Mouse (Mus musculus) thymus, adult 2 months (tissue): ENCODE data around the gene BC024978. TPM values are rescaled to one million over a fixed set of nuclear protein-coding genes. Genes with fewer than 3 reads are reported as not detected.

Experiments
- DNase-seq: peaks from one replicate; pipeline ENCODE4 v3.0.0; 2021
- H3K27ac ChIP-seq: fragments of 200-500 bp; 2 replicates; pipeline ENCODE4 v1.5.1; 2012; ENCODE audit warnings: low read length, control low read depth; ENCODE audit not compliant: control insufficient read depth, insufficient read depth
- H3K27me3 ChIP-seq: fragments of 200-500 bp; 2 replicates; pipeline ENCODE4 v1.6.1; 2012; ENCODE audit warnings: mild to moderate bottlenecking, low read length, moderate library complexity, mixed read lengths; ENCODE audit not compliant: control insufficient read depth, insufficient read depth
- H3K36me3 ChIP-seq: fragments of 200-500 bp; 2 replicates; pipeline ENCODE4 v1.6.1; 2012; ENCODE audit warnings: mild to moderate bottlenecking, low read length, moderate library complexity; ENCODE audit not compliant: control insufficient read depth, insufficient read depth
- H3K4me1 ChIP-seq: fragments of 200-500 bp; replicated peaks from 2 replicates; pipeline ENCODE4 v1.6.1; 2012; ENCODE audit warnings: low read length; ENCODE audit not compliant: control insufficient read depth, insufficient read depth
- H3K4me3 ChIP-seq: fragments of 200-500 bp; 2 replicates; pipeline ENCODE4 v1.5.1; 2012; ENCODE audit warnings: mild to moderate bottlenecking, low read length, control low read depth, moderate library complexity; ENCODE audit not compliant: control insufficient read depth, insufficient read depth
- CTCF ChIP-seq: fragments of 200-500 bp; IDR thresholded peaks from 2 replicates; pipeline ENCODE4 v1.5.1; 2012; ENCODE audit warnings: mild to moderate bottlenecking, control low read depth, low read length, moderate library complexity, borderline replicate concordance; ENCODE audit not compliant: control insufficient read depth, poor library complexity, insufficient read depth; ENCODE audit errors: extremely low read depth
- POLR2A ChIP-seq: fragments of 200-500 bp; IDR thresholded peaks from 2 replicates; pipeline ENCODE4 v1.6.1; 2012; ENCODE audit warnings: mild to moderate bottlenecking, low read length, control low read depth, moderate library complexity; ENCODE audit not compliant: control insufficient read depth, poor library complexity, insufficient read depth; ENCODE audit errors: extremely low read depth
- WGBS: fragments of 180-500 bp; shearing (Covaris S2); methylation state at CpG from one replicate; pipeline ENCODE4 v1.1.7; 2018; 5-methylcytosine and 5-hydroxymethylcytosine counted together
- polyA plus RNA-seq: library from polyadenylated mRNA; depleted of rRNA; stranded (reverse); fragments of >200 nt; gene quantifications from 2 replicates; pipeline ENCODE4 v1.2.3, GENCODE M21; 2012

BC024978 gene
- polyA plus RNA-seq, 1 experiment = 20.9 TPM

- Histone ChIP-seq H3K36me3 (peaks cover 13% of the 10 kb centered on the region), H3K27me3 (no peaks in the 10 kb centered on the region), H3K4me1 (no peaks in the 10 kb centered on the region), H3K27ac (no peak overlapping the region), H3K4me3 (no peak overlapping the region)
- WGBS = 98% methylated on average over 7 of the region's 7 CpGs
- DNase-seq = no peak
- TF ChIP-seq POLR2A (no peak), CTCF (no peak)
Observed at GRCm38 (mm10) chr7:27174896-27175295, 20.7 kb upstream of the BC024978 start.

GRCm38 (mm10) chr7:27177942-27178323, 17.6 kb upstream of the BC024978 start:
- Histone ChIP-seq H3K27ac (peak overlapping the region; percentile 69; the same call in 1 of the 2 replicates), H3K27me3 (no peaks in the 10 kb centered on the region), H3K36me3 (peaks cover 5% of the 10 kb centered on the region), H3K4me3 (peak overlapping the region; percentile 91), H3K4me1 (no peaks in the 10 kb centered on the region)
- 22% methylated on average over 4 of the region's 4 CpGs for WGBS
- TF ChIP-seq CTCF (no peak), POLR2A (no peak)
- no peak for DNase-seq

- peak; percentile 62 for TF ChIP-seq POLR2A
- TF ChIP-seq CTCF = peak; percentile 72
- under 1% methylated on average over 53 of the region's 53 CpGs for WGBS
- H3K4me3 ChIP-seq = peak within 1 kb of the TSS; percentile 91
- H3K27me3 ChIP-seq = no peaks in the 10 kb centered on the region
- H3K4me1 ChIP-seq = no peaks in the 10 kb centered on the region
- peak; percentile 100 for DNase-seq
- peaks cover 5% of the 10 kb centered on the region; the same call in 1 of the 2 replicates for H3K36me3 ChIP-seq
- peak within 1 kb of the TSS; percentile 69 for H3K27ac ChIP-seq
Observed at GRCm38 (mm10) chr7:27178324-27179216, 17.0 kb upstream of the BC024978 start, which contains the start of gene Rab4b. TSS of gene Rab4b (minus strand) at chr7:27178896.

GRCm38 (mm10) chr7:27179217-27179918, 16.2 kb upstream of the BC024978 start:
- TF ChIP-seq CTCF (no peak), POLR2A (no peak)
- 49% methylated on average over 16 of the region's 16 CpGs for WGBS

GRCm38 (mm10) chr7:27180036-27180435, 15.5 kb upstream of the BC024978 start:
- Histone ChIP-seq H3K4me1 (no peaks in the 10 kb centered on the region), H3K4me3 (no peak overlapping the region), H3K27ac (no peak overlapping the region), H3K36me3 (no peaks in the 10 kb centered on the region; the same call in 1 of the 2 replicates), H3K27me3 (no peaks in the 10 kb centered on the region)
- no peak for DNase-seq
- TF ChIP-seq CTCF (no peak), POLR2A (no peak)
- 95% methylated on average over 5 of the region's 5 CpGs for WGBS

More at GRCm38 (mm10) chr7:27179217-27179918, 16.2 kb upstream of the BC024978 start:
- H3K36me3 ChIP-seq = peaks cover 3% of the 10 kb centered on the region; the same call in 1 of the 2 replicates
- H3K27ac ChIP-seq = peak overlapping the region; percentile 55; the same call in 1 of the 2 replicates
- no peak for DNase-seq
- H3K4me3 ChIP-seq = peak overlapping the region; percentile 53
- no peaks in the 10 kb centered on the region for H3K4me1 ChIP-seq
- H3K27me3 ChIP-seq = no peaks in the 10 kb centered on the region

GRCm38 (mm10) chr7:27180837-27181695, 14.5 kb upstream of the BC024978 start, which contains the start of the genes Gm21983 and Mia:
TSS of gene Gm21983 (minus strand) at chr7:27181086.
TSS of gene Mia (minus strand) at chr7:27181157.
- DNase-seq = no peak
- peaks cover 5% of the 10 kb centered on the region for H3K36me3 ChIP-seq
- TF ChIP-seq CTCF (no peak), POLR2A (no peak)
- H3K27me3 ChIP-seq = no peaks in the 10 kb centered on the region
- H3K4me3 ChIP-seq = no peak within 1 kb of the TSS
- WGBS = 88% methylated on average over 14 of the region's 14 CpGs
- no peak within 1 kb of the TSS for H3K27ac ChIP-seq
- no peaks in the 10 kb centered on the region for H3K4me1 ChIP-seq
